Mouse (Mus musculus) hindbrain, embryonic 15.5 days (tissue): ENCODE results near the gene Psmd8. TPM values are rescaled to one million over a fixed set of nuclear protein-coding genes. Genes with fewer than 3 reads are reported as not detected.
"Not testable (repeated sequence)": the region's sequence is repeated elsewhere in the genome, so short reads cannot be mapped to it uniquely, and the experiment has no call there.

Experiments used
- ATAC-seq: fragments of 200-750 bp; cut with Nextera tagmentation; 2 replicates; pipeline ENCODE4 v1.8.0; 2017; ENCODE audit warnings: low read depth, moderate number of reproducible peaks, moderate TSS enrichment; ENCODE audit not compliant: low FRiP score
- H3K27ac ChIP-seq: fragments of 300-500 bp; sonication (generic); replicated peaks from 2 replicates; pipeline ENCODE4 v1.5.1; 2015; ENCODE audit warnings: mild to moderate bottlenecking, inconsistent platforms
- H3K27me3 ChIP-seq: fragments of 300-500 bp; sonication (generic); 2 replicates; pipeline ENCODE4 v1.6.1; 2015; ENCODE audit warnings: control low read depth, inconsistent platforms
- H3K36me3 ChIP-seq: fragments of 300-500 bp; sonication (generic); 2 replicates; pipeline ENCODE4 v1.6.1; 2015; ENCODE audit warnings: control low read depth, inconsistent platforms
- H3K4me1 ChIP-seq: fragments of 300-500 bp; sonication (generic); replicated peaks from 2 replicates; pipeline ENCODE4 v1.6.1; 2015; ENCODE audit warnings: control low read depth, inconsistent platforms
- H3K4me2 ChIP-seq: fragments of 300-500 bp; sonication (generic); 2 replicates; pipeline ENCODE4 v1.6.1; 2015; ENCODE audit warnings: moderate library complexity, mild to moderate bottlenecking, inconsistent platforms
- H3K4me3 ChIP-seq: fragments of 300-500 bp; sonication (generic); 2 replicates; pipeline ENCODE4 v1.5.1; 2015; ENCODE audit warnings: mild to moderate bottlenecking, inconsistent platforms
- H3K9ac ChIP-seq: fragments of 300-500 bp; sonication (generic); 2 replicates; pipeline ENCODE4 v1.6.1; 2015; ENCODE audit warnings: inconsistent platforms
- H3K9me3 ChIP-seq: fragments of 300-500 bp; sonication (generic); 2 replicates; pipeline ENCODE4 v1.6.1; 2016; ENCODE audit warnings: control low read depth, inconsistent platforms
- WGBS: fragments of 180-500 bp; shearing (Covaris S2); methylation state at CpG from one replicate; pipeline ENCODE4 v1.1.7; 2015; 5-methylcytosine and 5-hydroxymethylcytosine counted together
- polyA plus RNA-seq: library from polyadenylated mRNA; unstranded; fragments of >200 nt; fragmentation: Nextera tagmentation; extraction: Ambion mirVana; gene quantifications from 2 replicates; pipeline ENCODE4 v1.2.1, GENCODE M21; 2015

Psmd8 gene
- polyA plus RNA-seq = 272 and 274 TPM in 2 replicates

GRCm38 (mm10) chr7:29180077-29180853 lies at the start of gene Psmd8:
Psmd8 (minus strand) TSS chr7:29180701.
- Histone ChIP-seq H3K9ac (peak within 1 kb of the TSS; percentile 83), H3K36me3 (peaks cover 11% of the 10 kb centered on the region), H3K4me3 (peak within 1 kb of the TSS; percentile 82), H3K9me3 (no peaks in the 10 kb centered on the region), H3K4me1 (peaks cover 21% of the 10 kb centered on the region), H3K4me2 (peak within 1 kb of the TSS; percentile 78), H3K27ac (peak within 1 kb of the TSS; percentile 78), H3K27me3 (no peaks in the 10 kb centered on the region)
- ATAC-seq = peak; percentile 95
- under 1% methylated on average over 62 of the region's 62 CpGs for WGBS

DNA sequence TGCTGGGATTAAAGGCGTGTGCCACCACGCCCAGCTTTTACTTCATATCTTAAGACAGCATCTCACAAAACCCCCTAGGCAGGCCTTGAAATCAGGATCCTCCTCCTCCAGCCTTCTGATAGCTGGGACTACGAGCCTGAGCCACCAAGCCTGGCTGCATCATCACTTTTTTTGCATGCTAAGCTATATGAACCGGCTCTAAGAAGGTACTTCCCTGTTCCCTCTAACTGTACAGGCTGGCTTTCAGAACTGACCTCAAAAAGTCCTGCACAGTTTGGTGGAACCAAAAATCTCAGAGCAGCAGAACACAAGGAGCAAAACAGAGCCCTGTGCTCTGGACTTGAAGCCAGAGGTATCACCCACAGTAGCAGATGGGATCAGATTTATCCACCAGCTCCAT lies 47.7 kb upstream of the Psmd8 start:
- Histone ChIP-seq H3K4me3 (no peak overlapping the region), H3K36me3 (no peaks in the 10 kb centered on the region), H3K27ac (no peak overlapping the region), H3K4me2 (no peak overlapping the region), H3K4me1 (peaks cover 19% of the 10 kb centered on the region), H3K9me3 (no peaks in the 10 kb centered on the region), H3K27me3 (peaks cover 28% of the 10 kb centered on the region), H3K9ac (no peak overlapping the region)
- WGBS = 87% methylated on average over 4 of the region's 4 CpGs
- no peak for ATAC-seq

- 81% methylated on average over 13 of the region's 13 CpGs for WGBS
- peaks cover 8% of the 10 kb centered on the region; the same call in 1 of the 2 replicates for H3K27me3 ChIP-seq
- peak overlapping the region; percentile 43 for H3K4me2 ChIP-seq
- H3K9ac ChIP-seq = 0 out of 2 replicates have a peak overlapping the region, but pooled peaks have one; percentile 1
- H3K4me3 ChIP-seq = 0 out of 2 replicates have a peak overlapping the region, but pooled peaks have one; percentile 1
- no peaks in the 10 kb centered on the region for H3K9me3 ChIP-seq
- H3K4me1 ChIP-seq = peaks cover 10% of the 10 kb centered on the region
- 0 out of 2 replicates have a peak, but pooled peaks have one; percentile 9 for ATAC-seq
- no peaks in the 10 kb centered on the region for H3K36me3 ChIP-seq
- H3K27ac ChIP-seq = no peak overlapping the region
Measured at GRCm38 (mm10) chr7:29225520-29225919, 45.0 kb upstream of the Psmd8 start.

DNA sequence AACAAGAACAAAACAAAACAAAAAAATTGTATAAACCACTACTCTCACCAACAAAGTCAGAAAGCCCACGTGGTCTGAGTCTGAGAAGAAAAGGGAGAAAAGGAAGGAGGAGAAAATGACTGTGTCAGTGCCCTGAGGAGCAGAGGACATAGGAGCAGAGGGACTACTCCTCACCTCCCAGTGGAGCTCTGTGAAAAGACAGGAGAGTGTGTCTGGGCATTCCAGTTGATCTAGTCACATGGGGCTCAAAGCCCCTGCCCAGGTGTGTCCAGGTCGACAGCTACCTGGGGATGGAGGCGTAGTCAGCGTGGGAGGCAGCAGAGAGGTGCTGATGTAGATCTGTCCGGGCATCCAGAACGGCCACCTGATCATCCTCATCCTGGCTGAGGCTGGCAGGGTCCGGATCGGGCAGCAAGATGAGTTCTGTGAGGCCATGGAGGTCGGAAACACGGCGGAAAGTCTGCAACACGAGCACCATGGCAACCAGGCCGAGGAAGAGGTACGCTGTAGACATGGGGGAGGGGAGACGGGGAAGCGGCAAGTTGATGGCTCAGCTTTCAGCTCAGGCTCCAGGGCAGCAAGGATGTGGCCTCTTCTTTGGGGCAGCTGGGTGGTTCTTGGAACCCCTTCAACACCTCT lies 44.4 kb upstream of the Psmd8 start:
- peak; percentile 61 for ATAC-seq
- peak overlapping the region; percentile 43 for H3K4me2 ChIP-seq
- 0 out of 2 replicates have a peak overlapping the region, but pooled peaks have one; percentile 1 for H3K9ac ChIP-seq
- peaks cover 3% of the 10 kb centered on the region; the same call in 1 of the 2 replicates for H3K27me3 ChIP-seq
- H3K36me3 ChIP-seq = no peaks in the 10 kb centered on the region
- H3K4me1 ChIP-seq = peaks cover 10% of the 10 kb centered on the region
- 10% methylated on average over 16 of the region's 16 CpGs for WGBS
- H3K9me3 ChIP-seq = no peaks in the 10 kb centered on the region
- 0 out of 2 replicates have a peak overlapping the region, but pooled peaks have one; percentile 1 for H3K4me3 ChIP-seq
- no peak overlapping the region for H3K27ac ChIP-seq

DNA sequence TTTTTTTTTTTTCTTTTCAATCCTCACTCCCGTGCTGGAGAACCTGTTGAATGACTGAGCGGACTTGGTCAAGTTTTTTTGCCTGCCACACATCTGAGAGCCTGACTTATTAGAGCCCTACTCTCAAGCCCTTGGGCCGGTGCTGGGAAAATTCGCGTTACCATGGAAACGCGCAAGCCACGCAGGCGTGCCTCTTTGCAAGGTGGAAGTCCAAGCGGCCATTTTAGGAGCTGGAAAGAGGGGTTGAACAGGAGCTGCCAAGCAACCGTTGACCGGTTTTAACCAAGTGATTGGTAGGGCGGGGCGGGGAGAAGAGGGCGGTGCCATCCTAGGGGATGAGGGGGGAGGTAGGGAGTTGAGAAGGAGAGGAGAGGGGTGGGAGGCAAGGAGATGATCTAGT lies 34.3 kb upstream of the Psmd8 start:
- Histone ChIP-seq H3K4me3 (no peak overlapping the region), H3K9ac (no peak overlapping the region), H3K9me3 (no peaks in the 10 kb centered on the region), H3K36me3 (no peaks in the 10 kb centered on the region), H3K27me3 (peaks cover 10% of the 10 kb centered on the region), H3K27ac (no peak overlapping the region), H3K4me2 (0 out of 2 replicates have a peak overlapping the region, but pooled peaks have one; percentile 11), H3K4me1 (peaks cover 23% of the 10 kb centered on the region)
- ATAC-seq = no peak
- 41% methylated on average over 15 of the region's 15 CpGs for WGBS

GRCm38 (mm10) chr7:29214236-29214635 lies 33.7 kb upstream of the Psmd8 start:
- H3K27me3 ChIP-seq = peaks cover 10% of the 10 kb centered on the region
- no peak overlapping the region for H3K9ac ChIP-seq
- no peak for ATAC-seq
- no peak overlapping the region for H3K27ac ChIP-seq
- no peaks in the 10 kb centered on the region for H3K36me3 ChIP-seq
- H3K4me3 ChIP-seq = 0 out of 2 replicates have a peak overlapping the region, but pooled peaks have one; percentile 34
- peaks cover 23% of the 10 kb centered on the region for H3K4me1 ChIP-seq
- H3K9me3 ChIP-seq = no peaks in the 10 kb centered on the region
- H3K4me2 ChIP-seq = peak overlapping the region; percentile 58
- 62% methylated on average over 2 of the region's 2 CpGs for WGBS

- H3K27me3 ChIP-seq = peaks cover 10% of the 10 kb centered on the region
- H3K36me3 ChIP-seq = no peaks in the 10 kb centered on the region
- peak within 1 kb of the TSS; percentile 71; the same call in 1 of the 2 replicates for H3K27ac ChIP-seq
- ATAC-seq = peak; percentile 77
- no peak within 1 kb of the TSS for H3K9ac ChIP-seq
- H3K4me3 ChIP-seq = peak within 1 kb of the TSS; percentile 34
- no peaks in the 10 kb centered on the region for H3K9me3 ChIP-seq
- H3K4me2 ChIP-seq = peak within 1 kb of the TSS; percentile 58
- WGBS = 3% methylated on average over 20 of the region's 20 CpGs
- H3K4me1 ChIP-seq = peaks cover 23% of the 10 kb centered on the region
Measured at GRCm38 (mm10) chr7:29213675-29214082, 33.2 kb upstream of the Psmd8 start, which contains the start of gene Catsperg1. Catsperg1 (minus strand) TSS chr7:29214035.

- WGBS = 17% methylated on average over 40 of the region's 40 CpGs
- H3K9ac ChIP-seq, H3K36me3 ChIP-seq, H3K9me3 ChIP-seq, H3K27ac ChIP-seq, H3K27me3 ChIP-seq: not testable (repeated sequence)
- peak overlapping the region; percentile 58 for H3K4me2 ChIP-seq
- peaks cover 23% of the 10 kb centered on the region for H3K4me1 ChIP-seq
- peak overlapping the region; percentile 34 for H3K4me3 ChIP-seq
- 0 out of 2 replicates have a peak, but pooled peaks have one; percentile 3 for ATAC-seq
Measured at GRCm38 (mm10) chr7:29212775-29213560, 32.5 kb upstream of the Psmd8 start.

GRCm38 (mm10) chr7:29212199-29212765 lies 31.8 kb upstream of the Psmd8 start:
- peak overlapping the region; percentile 34 for H3K4me3 ChIP-seq
- ATAC-seq = no peak
- H3K4me2 ChIP-seq = peak overlapping the region; percentile 58
- H3K9me3 ChIP-seq = no peaks in the 10 kb centered on the region
- WGBS = 15% methylated on average over 26 of the region's 26 CpGs
- H3K36me3 ChIP-seq = no peaks in the 10 kb centered on the region
- H3K9ac ChIP-seq = no peak overlapping the region
- peaks cover 23% of the 10 kb centered on the region for H3K4me1 ChIP-seq
- H3K27me3 ChIP-seq = peaks cover 10% of the 10 kb centered on the region
- no peak overlapping the region for H3K27ac ChIP-seq

DNA sequence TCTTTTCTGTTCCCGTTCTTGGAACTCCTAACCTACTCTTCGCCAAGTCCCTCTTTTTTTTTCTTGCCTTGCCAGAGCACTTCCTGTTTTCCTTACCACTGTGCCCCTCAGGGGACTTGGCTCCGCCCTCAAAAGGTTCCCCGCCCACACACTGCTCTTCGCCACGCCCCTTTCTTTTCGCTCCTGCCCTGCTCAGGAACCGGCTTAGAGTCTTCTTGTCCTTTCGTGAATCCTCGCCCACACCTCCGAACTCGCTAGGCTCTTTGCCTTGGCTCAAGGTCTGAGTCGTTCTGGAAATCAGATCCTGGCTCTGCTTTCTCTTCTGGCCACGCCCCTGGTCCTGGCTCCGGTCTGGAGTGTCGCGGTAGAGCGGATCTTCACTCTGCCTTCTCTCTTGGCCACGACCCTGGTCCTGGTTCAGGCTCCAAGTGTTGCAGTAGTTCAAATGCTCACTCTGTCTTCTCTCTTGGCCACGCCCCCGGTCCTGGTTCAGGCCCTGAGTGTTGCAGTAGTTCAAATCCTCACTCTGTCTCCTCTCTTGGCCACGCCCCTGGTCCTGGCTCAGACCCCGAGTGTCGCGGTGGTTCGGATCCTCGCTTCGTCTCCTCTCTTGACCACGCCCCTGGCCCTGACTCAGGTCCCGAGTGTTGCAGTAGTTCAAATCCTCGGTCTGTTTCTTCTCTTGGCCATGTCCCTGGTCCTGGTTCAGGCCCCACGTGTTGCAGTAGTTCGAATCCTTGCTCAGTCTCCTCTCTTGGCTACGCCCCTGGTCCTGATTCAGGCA lies 31.1 kb upstream of the Psmd8 start:
- Histone ChIP-seq H3K4me3 (peak overlapping the region; percentile 34), H3K36me3 (no peaks in the 10 kb centered on the region), H3K4me1 (peaks cover 23% of the 10 kb centered on the region), H3K27ac (no peak overlapping the region), H3K4me2 (peak overlapping the region; percentile 58), H3K9ac (no peak overlapping the region), H3K27me3 (peaks cover 10% of the 10 kb centered on the region), H3K9me3 (no peaks in the 10 kb centered on the region)
- peak; percentile 62 for ATAC-seq
- WGBS = 6% methylated on average over 34 of the region's 34 CpGs
